Comparison of ENCODE assay signal across 17 mouse cellular contexts in genomic region chr4:39380771-39381170, GRCm38 (mm10).
DNase-seq lines count a peak whose midpoint lies in the region.
"Had no signal": no experiment of that assay in that cellular context is flagged by ENCODE, and none has a peak within 500 bp of the region (broad histone marks: within the 10 kb centered on the region; RNA-seq: fewer than 3 reads in every experiment).

No protein-coding gene starts in this region.

- DNase-seq in embryo, embryonic 10.5 days (ENCODE audit: low spot score) = peak; percentile 12
- DNase-seq in embryo, embryonic 11 days = no peak
- DNase-seq in 3T3-L1 (ENCODE audit: low read depth, low spot score) = peak; percentile 17
- DNase-seq in Muller cell, postnatal 12 days (ENCODE audit: inconsistent ontology term) = peak; percentile 52
- DNase-seq in mesoderm, embryonic 11.5 days (ENCODE audit: low read depth, low spot score) = peak; percentile 12
- no peak for DNase-seq in left cerebral cortex, adult 11 months (ENCODE audit: low spot score)
- no peak for DNase-seq in layer of hippocampus, postnatal 10 days (ENCODE audit: low spot score in 2 of 2)
- DNase-seq: adrenal gland, adult 8-10 months; adrenal gland, postnatal 25 days; B cell, adult 2 months; cerebellum, adult 11-12 months; cerebellum, adult 8-10 months; cerebellum, postnatal 10 days; cerebellum, postnatal 36 days; forebrain, postnatal 0 days; gastrocnemius, postnatal 36 days; heart, adult 2 months had no signal

Comparison
In these comparisons a context has a peak if more than half of its experiments do, and no peak if none do; other contexts are left out.
1. DNase-seq: peak in embryo, embryonic 10.5 days (single experiment), 3T3-L1 (single experiment), Muller cell, postnatal 12 days (single experiment) and mesoderm, embryonic 11.5 days (single experiment); none in embryo, embryonic 11 days (single experiment), left cerebral cortex, adult 11 months (single experiment) and layer of hippocampus, postnatal 10 days (0 of 2).